Mouse (Mus musculus) bone marrow macrophage, adult 2 months (primary cell): ENCODE measurements around the gene Smim11.

Experiments used
- CTCF ChIP-seq: IDR thresholded peaks from 2 replicates; pipeline ENCODE4 v1.5.1; 2012; ENCODE audit warnings: low read depth, mild to moderate bottlenecking, low read length, moderate library complexity
- POLR2A ChIP-seq: IDR thresholded peaks from 2 replicates; pipeline ENCODE4 v1.6.1; 2012; ENCODE audit warnings: mild to moderate bottlenecking, low read depth, low read length, borderline replicate concordance

- TF ChIP-seq POLR2A, result no peak
- no peak for TF ChIP-seq CTCF
These were observed 23.9 kb downstream of the Smim11 start for GRCm38 (mm10) chr16:92325062-92325406.
